Mouse (Mus musculus): ENCODE results near the gene Best1. TPM values are rescaled to one million over a fixed set of nuclear protein-coding genes. Genes with fewer than 3 reads are reported as not detected.
A peak's percentile ranks its signal among the peaks of the same experiment; 100 is the strongest.

The Best1 gene
- polyA plus RNA-seq, 2 experiments, result 0.08 to 0.09 TPM

DNA sequence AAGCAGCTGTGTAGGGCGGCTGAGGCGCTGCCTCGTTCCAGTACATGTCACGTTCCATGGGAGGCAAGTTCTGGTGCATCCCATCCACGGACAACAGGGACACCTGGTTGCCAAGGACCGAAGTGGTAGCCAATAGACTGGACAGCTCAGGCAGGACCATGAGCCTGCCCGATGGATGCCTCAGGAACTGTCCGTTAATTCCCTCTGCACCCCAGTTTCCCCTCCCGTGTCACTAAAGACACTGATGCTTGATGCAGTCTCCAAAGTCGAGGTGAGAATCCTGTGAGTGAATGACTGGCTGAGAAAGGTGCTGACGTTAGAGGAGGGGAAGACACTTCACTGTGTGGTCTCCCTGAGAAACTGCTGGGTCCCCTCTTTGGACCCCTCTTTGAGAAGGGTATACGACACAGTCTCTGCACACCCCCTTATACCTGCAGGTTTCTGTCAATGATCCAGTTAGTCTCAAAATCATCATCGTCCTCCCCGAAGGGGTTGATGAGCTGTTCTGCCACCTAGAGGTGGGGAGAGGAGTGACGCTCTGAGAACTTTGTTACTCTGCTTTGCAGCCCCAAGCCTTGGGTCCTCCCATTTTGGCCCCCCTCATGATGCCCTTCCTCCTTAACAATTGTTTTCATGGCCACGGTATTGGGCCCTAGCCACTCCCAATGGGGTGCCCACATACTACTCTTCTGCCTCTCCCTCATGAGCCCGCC is 12.1 kb downstream of the Best1 start:
- H3K9ac ChIP-seq (replicated peaks), result peak overlapping the region; percentile 9; the same call in 1 of the 2 replicates
- H3K4me1 ChIP-seq (replicated peaks; ENCODE audit: control insufficient read depth in 2 of 2, insufficient read depth in 2 of 2, low read length in 1 of 2), result peaks cover 23 to 35% of the 10 kb centered on the region in 2 experiments
- DNase-seq (ENCODE audit: low read depth in 3 of 3, low spot score in 3 of 3) (no peak), ATAC-seq (ENCODE audit: insufficient read depth) (peak; percentile 42)
- peak overlapping the region; percentile 10 to 20; a peak in 3 of 4 replicates for H3K4me3 ChIP-seq (ENCODE audit: insufficient read depth in 1 of 2, low read depth in 2 of 2, low read length in 2 of 2)
- TF ChIP-seq EP300 (IDR thresholded peaks at IDR 0.05; ENCODE audit: low read depth), result no peak
- peak; percentile 90 for TF ChIP-seq CTCF (IDR thresholded peaks at IDR 0.05; ENCODE audit: low read depth)
- peak overlapping the region; percentile 68 for H3K27ac ChIP-seq
- 50% methylated on average over 17 of the region's 17 CpGs for WGBS (ENCODE audit: insufficient replicate concordance)
- peaks cover 20% of the 10 kb centered on the region for H3K36me3 ChIP-seq (replicated peaks; ENCODE audit: control insufficient read depth, insufficient read depth, low read depth)
- H3K27me3 ChIP-seq (ENCODE audit: control insufficient read depth, insufficient read depth, low read length), result no peaks in the 10 kb centered on the region
- no peaks in the 10 kb centered on the region for H3K9me3 ChIP-seq (ENCODE audit: control insufficient read depth, low read length)
- H3K4me2 ChIP-seq (ENCODE audit: low read depth), result peak overlapping the region; percentile 49

DNA sequence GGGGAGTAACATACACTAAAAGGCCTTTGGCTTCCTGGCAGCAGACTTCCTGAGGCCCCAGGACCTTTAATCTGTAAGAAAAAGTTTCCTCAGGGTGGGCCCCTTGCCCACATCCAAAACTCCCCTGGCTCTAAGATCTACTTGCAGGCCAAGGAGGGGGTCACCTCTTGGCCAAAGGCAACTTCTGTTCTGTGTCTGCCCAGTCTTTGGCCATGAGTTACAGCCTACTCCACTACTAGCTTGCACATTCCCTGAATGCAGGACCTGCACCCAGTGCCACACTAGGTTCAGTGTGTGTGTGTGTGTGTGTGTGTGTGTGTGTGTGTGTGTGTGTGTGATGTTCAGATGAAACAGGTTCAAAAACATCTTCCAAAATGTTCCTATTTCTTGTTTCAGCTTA is 13.8 kb downstream of the Best1 start:
- no peak for ATAC-seq (ENCODE audit: insufficient read depth)
- H3K9ac ChIP-seq (replicated peaks), result no peak overlapping the region
- no peak overlapping the region for H3K27ac ChIP-seq
- H3K27me3 ChIP-seq (ENCODE audit: control insufficient read depth, insufficient read depth, low read length), result no peaks in the 10 kb centered on the region
- H3K36me3 ChIP-seq (replicated peaks; ENCODE audit: control insufficient read depth, insufficient read depth, low read depth), result peaks cover 31% of the 10 kb centered on the region
- H3K9me3 ChIP-seq (ENCODE audit: control insufficient read depth, low read length), result no peaks in the 10 kb centered on the region
- DNase-seq (ENCODE audit: low read depth in 3 of 3, low spot score in 3 of 3), result no peak
- no peak overlapping the region for H3K4me2 ChIP-seq (ENCODE audit: low read depth)
- H3K4me3 ChIP-seq (ENCODE audit: insufficient read depth in 1 of 2, low read depth in 2 of 2, low read length in 2 of 2), result no peak overlapping the region
- TF ChIP-seq EP300 (IDR thresholded peaks at IDR 0.05; ENCODE audit: low read depth), result no peak
- TF ChIP-seq CTCF (IDR thresholded peaks at IDR 0.05; ENCODE audit: low read depth), result no peak
- H3K4me1 ChIP-seq (replicated peaks; ENCODE audit: control insufficient read depth in 2 of 2, insufficient read depth in 2 of 2, low read length in 1 of 2), result peaks cover 28 to 35% of the 10 kb centered on the region in 2 experiments

DNA sequence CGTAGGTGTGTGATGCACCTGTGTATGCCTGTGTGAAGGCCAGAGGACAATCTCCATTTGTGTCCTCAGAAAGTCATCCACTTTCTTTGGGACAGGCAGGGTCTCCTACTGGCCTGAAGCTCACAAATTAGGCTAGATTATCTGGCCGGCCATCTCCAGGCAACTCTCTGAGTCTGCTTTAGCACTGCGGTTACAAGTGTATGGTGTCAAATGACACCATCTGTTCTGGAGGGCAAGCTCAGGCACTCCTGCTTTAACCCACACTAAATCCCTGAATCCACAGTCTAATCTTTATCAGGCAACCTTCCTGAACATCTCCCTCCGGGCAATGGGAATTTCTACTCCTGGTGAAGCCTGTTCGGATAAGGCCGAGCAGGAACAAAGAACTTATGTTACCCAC is 14.2 kb downstream of the Best1 start:
- Histone ChIP-seq H3K36me3 (replicated peaks; ENCODE audit: control insufficient read depth, insufficient read depth, low read depth) (peaks cover 31% of the 10 kb centered on the region), H3K27ac (no peak overlapping the region), H3K4me1 (replicated peaks; ENCODE audit: control insufficient read depth in 2 of 2, insufficient read depth in 2 of 2, low read length in 1 of 2) (peaks cover 28 to 35% of the 10 kb centered on the region in 2 experiments), H3K9ac (replicated peaks) (no peak overlapping the region), H3K4me2 (ENCODE audit: low read depth) (no peak overlapping the region), H3K27me3 (ENCODE audit: control insufficient read depth, insufficient read depth, low read length) (no peaks in the 10 kb centered on the region), H3K9me3 (ENCODE audit: control insufficient read depth, low read length) (no peaks in the 10 kb centered on the region), H3K4me3 (ENCODE audit: insufficient read depth in 1 of 2, low read depth in 2 of 2, low read length in 2 of 2) (no peak overlapping the region)
- TF ChIP-seq CTCF (IDR thresholded peaks at IDR 0.05; ENCODE audit: low read depth) (no peak), EP300 (IDR thresholded peaks at IDR 0.05; ENCODE audit: low read depth) (no peak)
- WGBS (ENCODE audit: insufficient replicate concordance), result 36% methylated on average over 6 of the region's 6 CpGs
- ATAC-seq (ENCODE audit: insufficient read depth), result no peak
- DNase-seq (ENCODE audit: low read depth in 3 of 3, low spot score in 3 of 3), result no peak

GRCm38 (mm10) chr19:9985900-9986421 is 15.5 kb downstream of the Best1 start:
- H3K4me1 ChIP-seq (replicated peaks; ENCODE audit: control insufficient read depth in 2 of 2, insufficient read depth in 2 of 2, low read length in 1 of 2), result peaks cover 38 to 42% of the 10 kb centered on the region in 2 experiments
- no peak overlapping the region for H3K9ac ChIP-seq (replicated peaks)
- H3K4me3 ChIP-seq (ENCODE audit: insufficient read depth in 1 of 2, low read depth in 2 of 2, low read length in 2 of 2), result 0 out of 4 replicates have a peak overlapping the region, but pooled peaks of 1 of the 2 experiments have one; percentile 8
- no peak for ATAC-seq (ENCODE audit: insufficient read depth)
- H3K27ac ChIP-seq, result peak overlapping the region; percentile 97
- H3K4me2 ChIP-seq (ENCODE audit: low read depth), result peak overlapping the region; percentile 98; the same call in 1 of the 2 replicates
- TF ChIP-seq EP300 (IDR thresholded peaks at IDR 0.05; ENCODE audit: low read depth) (no peak), CTCF (IDR thresholded peaks at IDR 0.05; ENCODE audit: low read depth) (no peak)
- 85% methylated on average over 2 of the region's 2 CpGs for WGBS (ENCODE audit: insufficient replicate concordance)
- H3K9me3 ChIP-seq (ENCODE audit: control insufficient read depth, low read length), result no peaks in the 10 kb centered on the region
- H3K27me3 ChIP-seq (ENCODE audit: control insufficient read depth, insufficient read depth, low read length), result no peaks in the 10 kb centered on the region
- DNase-seq (ENCODE audit: low read depth in 3 of 3, low spot score in 3 of 3), result no peak
- peaks cover 31% of the 10 kb centered on the region for H3K36me3 ChIP-seq (replicated peaks; ENCODE audit: control insufficient read depth, insufficient read depth, low read depth)

DNA sequence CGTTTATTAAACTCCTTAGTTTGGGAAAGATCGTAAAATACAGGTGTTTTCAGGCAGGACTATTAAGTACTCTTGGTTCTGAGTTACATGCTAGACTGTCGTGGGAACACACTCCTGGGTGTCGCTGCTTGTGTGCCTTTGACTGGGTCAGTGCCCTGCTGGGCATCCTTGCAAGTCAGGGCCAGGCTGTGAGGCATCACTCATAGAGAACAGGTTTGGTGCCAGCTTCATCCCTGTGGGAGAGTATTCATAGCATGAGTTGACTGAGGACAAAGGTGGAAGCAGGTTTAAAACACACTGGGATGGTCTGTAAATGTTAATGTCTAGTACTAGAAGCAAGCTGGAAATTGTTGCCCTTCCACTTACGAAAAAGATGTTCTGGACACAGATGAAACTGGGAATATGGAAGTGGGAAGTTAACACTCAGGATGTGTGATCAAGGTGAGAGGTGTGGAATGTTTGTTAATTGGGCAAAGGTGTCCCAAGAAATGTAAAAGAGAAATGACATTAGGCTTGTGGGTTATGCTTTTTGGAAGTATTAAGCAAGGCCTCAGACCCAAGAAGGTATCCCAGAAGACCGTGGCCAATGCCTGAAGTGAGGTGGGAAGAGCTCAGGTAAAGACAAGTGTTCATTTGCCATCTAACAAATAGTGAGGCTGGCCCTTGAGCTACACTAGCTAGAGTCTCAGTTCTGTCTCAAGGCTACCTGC is 16.1 kb downstream of the Best1 start:
- H3K9me3 ChIP-seq (ENCODE audit: control insufficient read depth, low read length), result no peaks in the 10 kb centered on the region
- TF ChIP-seq EP300 (IDR thresholded peaks at IDR 0.05; ENCODE audit: low read depth), result no peak
- peak; percentile 41 for TF ChIP-seq CTCF (IDR thresholded peaks at IDR 0.05; ENCODE audit: low read depth)
- H3K27me3 ChIP-seq (ENCODE audit: control insufficient read depth, insufficient read depth, low read length), result no peaks in the 10 kb centered on the region
- no peak overlapping the region for H3K9ac ChIP-seq (replicated peaks)
- peak overlapping the region; percentile 18 to 93; a peak in 3 of 4 replicates for H3K4me3 ChIP-seq (ENCODE audit: insufficient read depth in 1 of 2, low read depth in 2 of 2, low read length in 2 of 2)
- H3K27ac ChIP-seq, result peak overlapping the region; percentile 97
- WGBS (ENCODE audit: insufficient replicate concordance), result 88% methylated on average over 6 of the region's 6 CpGs
- H3K4me1 ChIP-seq (replicated peaks; ENCODE audit: control insufficient read depth in 2 of 2, insufficient read depth in 2 of 2, low read length in 1 of 2), result peaks cover 38 to 41% of the 10 kb centered on the region in 2 experiments
- no peak for ATAC-seq (ENCODE audit: insufficient read depth)
- peak overlapping the region; percentile 98 for H3K4me2 ChIP-seq (ENCODE audit: low read depth)
- peaks cover 31% of the 10 kb centered on the region for H3K36me3 ChIP-seq (replicated peaks; ENCODE audit: control insufficient read depth, insufficient read depth, low read depth)
- no peak for DNase-seq (ENCODE audit: low read depth in 3 of 3, low spot score in 3 of 3)

Data from liver, embryonic 14.5 days (tissue).